Mouse (Mus musculus) MEL (cell line): ENCODE measurements around the gene Ccdc85c. TPM values are rescaled to one million over a fixed set of nuclear protein-coding genes. Genes with fewer than 3 reads are reported as not detected.

Source experiments
- DNase-seq: peaks from one replicate; pipeline ENCODE4 v3.0.0; 2011; ENCODE audit warnings: low read depth, low spot score
- H3K27ac ChIP-seq: 2 replicates; pipeline ENCODE4 v1.5.1; 2012; ENCODE audit warnings: low read depth, mild to moderate bottlenecking, control low read depth, low read length, moderate library complexity; ENCODE audit not compliant: control insufficient read depth
- H3K27me3 ChIP-seq, 2 experiments: fragments of 150-350 bp in 1 of 2; sonication (generic) in 1 of 2; 2 replicates each; pipeline ENCODE4 v1.6.1; 2012; ENCODE audit warnings: low read length in 2 of 2, mild to moderate bottlenecking in 2 of 2, improper control_type of control experiment in 1 of 2, moderate library complexity in 1 of 2; ENCODE audit not compliant: insufficient read depth in 2 of 2, control insufficient read depth in 1 of 2
- H3K36me3 ChIP-seq, 2 experiments: 2 replicates each; pipeline ENCODE4 v1.6.1; 2012 to 2014; ENCODE audit warnings: low read length in 2 of 2, improper control_type of control experiment in 1 of 2, inconsistent platforms in 1 of 2, mild to moderate bottlenecking in 1 of 2; ENCODE audit not compliant: insufficient read depth in 2 of 2, control insufficient read depth in 1 of 2
- H3K4me1 ChIP-seq, 2 experiments: fragments of 150-350 bp in 1 of 2; sonication (generic) in 1 of 2; 2 replicates each; pipeline ENCODE4 v1.6.1; 2012; ENCODE audit warnings: low read length in 2 of 2, improper control_type of control experiment in 1 of 2, mild to moderate bottlenecking in 1 of 2; ENCODE audit not compliant: insufficient read depth in 2 of 2, control insufficient read depth in 1 of 2
- H3K4me3 ChIP-seq, 2 experiments: fragments of 150-350 bp in 1 of 2; sonication (generic) in 1 of 2; 2 replicates each; pipeline ENCODE4 v1.5.1; 2012; ENCODE audit warnings: low read depth in 2 of 2, low read length in 2 of 2, mild to moderate bottlenecking in 2 of 2, moderate library complexity in 2 of 2, control low read depth in 1 of 2, improper control_type of control experiment in 1 of 2; ENCODE audit not compliant: control insufficient read depth in 1 of 2, insufficient read depth in 1 of 2
- H3K79me2 ChIP-seq: 2 replicates; pipeline ENCODE4 v1.6.1; 2012; ENCODE audit warnings: mild to moderate bottlenecking, low read length, moderate library complexity; ENCODE audit not compliant: control insufficient read depth, poor library complexity, insufficient read depth
- H3K9ac ChIP-seq: 2 replicates; pipeline ENCODE4 v1.6.1; 2012; ENCODE audit warnings: low read depth, mild to moderate bottlenecking, control low read depth, low read length, moderate library complexity; ENCODE audit not compliant: control insufficient read depth, poor library complexity, severe bottlenecking
- H3K9me3 ChIP-seq: fragments of 150-350 bp; sonication (generic); replicated peaks from 2 replicates; pipeline ENCODE4 v1.6.1; 2012; ENCODE audit warnings: mild to moderate bottlenecking, low read length, improper control_type of control experiment, moderate library complexity; ENCODE audit not compliant: insufficient read depth
- BHLHE40 ChIP-seq: IDR thresholded peaks from 2 replicates; pipeline ENCODE4 v1.6.1; 2012; ENCODE audit warnings: low read depth, mild to moderate bottlenecking, inconsistent platforms, low read length, improper control_type of control experiment, borderline replicate concordance
- CHD1 ChIP-seq: IDR thresholded peaks from 2 replicates; pipeline ENCODE4 v1.6.1; 2012; ENCODE audit warnings: low read depth, mild to moderate bottlenecking, inconsistent platforms, low read length, improper control_type of control experiment
- CHD2 ChIP-seq: IDR thresholded peaks from 2 replicates; pipeline ENCODE4 v1.6.1; 2011; ENCODE audit warnings: low read length, improper control_type of control experiment
- CTCF ChIP-seq, 3 experiments: IDR thresholded peaks in 2 of 3; conservative IDR thresholded peaks in 1 of 3; 2 replicates each; pipeline ENCODE4 v1.5.1; 2011 to 2012; ENCODE audit warnings: low read length in 3 of 3, low read depth in 2 of 3, mild to moderate bottlenecking in 2 of 3, improper control_type of control experiment in 1 of 3, inconsistent platforms in 1 of 3, mixed read lengths in 1 of 3, moderate library complexity in 1 of 3; ENCODE audit not compliant: control insufficient read depth in 1 of 3, insufficient read depth in 1 of 3, poor library complexity in 1 of 3, severe bottlenecking in 1 of 3
- E2F4 ChIP-seq: IDR thresholded peaks from 2 replicates; pipeline ENCODE4 v1.6.1; 2011; ENCODE audit warnings: low read depth, low read length, improper control_type of control experiment, borderline replicate concordance
- ELF1 ChIP-seq: IDR thresholded peaks from 2 replicates; pipeline ENCODE4 v1.6.1; 2014; ENCODE audit warnings: low read depth, mild to moderate bottlenecking, inconsistent platforms, low read length, improper control_type of control experiment, moderate library complexity
- EP300 ChIP-seq, 2 experiments: IDR thresholded peaks; 2 replicates each; pipeline ENCODE4 v1.6.1; 2011; ENCODE audit warnings: improper control_type of control experiment in 2 of 2, low read length in 2 of 2, low read depth in 1 of 2, mild to moderate bottlenecking in 1 of 2
- ETS1 ChIP-seq: IDR thresholded peaks from 2 replicates; pipeline ENCODE4 v1.6.1; 2012; ENCODE audit warnings: low read depth, mild to moderate bottlenecking, inconsistent platforms, low read length, improper control_type of control experiment, moderate library complexity
- GABPA ChIP-seq: IDR thresholded peaks from 2 replicates; pipeline ENCODE4 v1.6.1; 2012; ENCODE audit warnings: low read depth, mild to moderate bottlenecking, inconsistent platforms, low read length, improper control_type of control experiment, moderate library complexity
- GATA1 ChIP-seq: IDR thresholded peaks from 2 replicates; pipeline ENCODE4 v1.6.1; 2011; ENCODE audit warnings: low read depth, low read length, improper control_type of control experiment
- HCFC1 ChIP-seq: IDR thresholded peaks from 2 replicates; pipeline ENCODE4 v1.6.1; 2012; ENCODE audit warnings: low read depth, mild to moderate bottlenecking, inconsistent platforms, low read length, improper control_type of control experiment, moderate library complexity
- KAT2A ChIP-seq: conservative IDR thresholded peaks from 2 replicates; pipeline ENCODE4 v1.6.1; 2012; ENCODE audit warnings: low read depth, low read length, improper control_type of control experiment, inconsistent platforms
- MYB ChIP-seq: IDR thresholded peaks from 2 replicates; pipeline ENCODE4 v1.6.1; 2011; ENCODE audit warnings: mild to moderate bottlenecking, low read depth, low read length, improper control_type of control experiment
- MYC ChIP-seq: IDR thresholded peaks from 2 replicates; pipeline ENCODE4 v1.6.1; 2011; ENCODE audit warnings: low read depth, mild to moderate bottlenecking, low read length, improper control_type of control experiment, moderate library complexity
- NELFE ChIP-seq: IDR thresholded peaks from 2 replicates; pipeline ENCODE4 v1.6.1; 2011; ENCODE audit warnings: low read depth, low read length, improper control_type of control experiment
- NRF1 ChIP-seq: IDR thresholded peaks from 2 replicates; pipeline ENCODE4 v1.6.1; 2014; ENCODE audit warnings: low read depth, mild to moderate bottlenecking, inconsistent platforms, low read length, improper control_type of control experiment, moderate library complexity; ENCODE audit not compliant: poor library complexity, insufficient read depth, severe bottlenecking
- POLR2A ChIP-seq, 2 experiments: IDR thresholded peaks; 2 replicates each; pipeline ENCODE4 v1.6.1; 2011 to 2012; ENCODE audit warnings: low read length in 2 of 2, mild to moderate bottlenecking in 2 of 2, control low read depth in 1 of 2, improper control_type of control experiment in 1 of 2, low read depth in 1 of 2, moderate library complexity in 1 of 2; ENCODE audit not compliant: control insufficient read depth in 1 of 2, insufficient read depth in 1 of 2, poor library complexity in 1 of 2
- POLR2AphosphoS5 ChIP-seq: IDR thresholded peaks from 2 replicates; pipeline ENCODE4 v1.6.1; 2012; ENCODE audit warnings: low read depth, borderline replicate concordance, mild to moderate bottlenecking, inconsistent platforms, low read length, moderate library complexity, mixed read lengths
- RCOR1 ChIP-seq: IDR thresholded peaks from 2 replicates; pipeline ENCODE4 v1.6.1; 2012; ENCODE audit warnings: low read depth, mild to moderate bottlenecking, inconsistent platforms, low read length, improper control_type of control experiment
- SIN3A ChIP-seq: IDR thresholded peaks from 2 replicates; pipeline ENCODE4 v1.6.1; 2012; ENCODE audit warnings: low read length, improper control_type of control experiment, inconsistent platforms
- SMC3 ChIP-seq: IDR thresholded peaks from 2 replicates; pipeline ENCODE4 v1.6.1; 2011; ENCODE audit warnings: low read depth, low read length, improper control_type of control experiment
- TBP ChIP-seq: IDR thresholded peaks from 2 replicates; pipeline ENCODE4 v1.8.0; 2011; ENCODE audit warnings: low read depth, low read length, improper control_type of control experiment
- TCF12 ChIP-seq: IDR thresholded peaks from 2 replicates; pipeline ENCODE4 v1.6.1; 2014; ENCODE audit warnings: low read depth, mild to moderate bottlenecking, inconsistent platforms, low read length, improper control_type of control experiment, moderate library complexity
- USF2 ChIP-seq, 2 experiments: IDR thresholded peaks; 2 replicates each; pipeline ENCODE4 v1.6.1; 2011 to 2012; ENCODE audit warnings: improper control_type of control experiment in 2 of 2, low read length in 2 of 2, borderline replicate concordance in 1 of 2, inconsistent platforms in 1 of 2, low read depth in 1 of 2, mild to moderate bottlenecking in 1 of 2; ENCODE audit not compliant: insufficient read depth in 1 of 2
- ZC3H11A ChIP-seq: IDR thresholded peaks from 2 replicates; pipeline ENCODE4 v1.6.1; 2012; ENCODE audit warnings: low read depth, mild to moderate bottlenecking, inconsistent platforms, low read length, improper control_type of control experiment
- ZNF384 ChIP-seq: IDR thresholded peaks from 2 replicates; pipeline ENCODE4 v1.6.1; 2012; ENCODE audit warnings: low read depth, mild to moderate bottlenecking, inconsistent platforms, low read length, improper control_type of control experiment
- polyA plus RNA-seq, 2 experiments: library from polyadenylated mRNA; stranded (reverse) in 1 of 2; unstranded in 1 of 2; fragments of >175 nt in 1 of 2; fragments of >200 nt in 1 of 2; gene quantifications; 2 replicates each; pipeline versions ENCODE4 v1.2.1 to v1.2.4; 2012; ENCODE audit warnings: low replicate concordance in 2 of 2, low read depth in 1 of 2; ENCODE audit not compliant: insufficient read length in 2 of 2, insufficient read depth in 1 of 2, missing spikeins in 1 of 2
- total RNA-seq: library from RNA; depleted of rRNA; stranded (reverse); fragments of 300-350 nt; gene quantifications from 2 replicates; pipeline ENCODE4 v1.2.3, GENCODE M21; 2012

Gene Ccdc85c
- total and polyA plus RNA-seq, 3 experiments = 19.8 to 24.8 TPM; not detected in 1

DNA sequence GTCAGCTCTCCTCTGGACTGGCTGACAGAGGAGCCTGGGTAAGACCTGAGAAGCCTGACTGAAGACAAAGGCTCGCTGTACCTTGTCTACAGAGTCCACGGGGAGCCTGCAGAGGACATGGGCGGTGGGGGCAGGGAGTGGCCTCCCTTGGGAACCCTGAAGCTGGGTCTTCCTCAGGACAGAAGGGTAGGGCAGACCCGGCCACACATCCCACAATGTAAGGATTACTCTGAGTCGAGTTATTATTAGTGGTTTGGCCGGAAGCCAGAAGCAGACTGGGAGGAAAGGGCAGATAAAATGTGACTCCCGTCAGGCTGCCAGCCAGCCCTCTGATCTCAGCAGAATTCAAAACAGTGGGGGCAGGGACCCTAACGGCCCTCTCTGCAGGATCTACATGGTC is 30.4 kb downstream of the Ccdc85c start (continued):
- TF ChIP-seq HCFC1 = no peak

GRCm38 (mm10) chr12:108242243-108242745 is 32.9 kb downstream of the Ccdc85c start:
- Histone ChIP-seq H3K79me2 (peaks cover 5% of the 10 kb centered on the region; the same call in 1 of the 2 replicates), H3K4me3 (no peak overlapping the region), H3K9me3 (no peaks in the 10 kb centered on the region), H3K27me3 (no peaks in the 10 kb centered on the region), H3K27ac (no peak overlapping the region), H3K4me1 (peaks cover 3 to 8% of the 10 kb centered on the region in 2 experiments; a peak in 3 of 4 replicates), H3K9ac (no peak overlapping the region), H3K36me3 (peaks cover 0 to 5% of the 10 kb centered on the region in 2 experiments; a peak in 1 of 4 replicates)
- no peak for DNase-seq
- TF ChIP-seq USF2 (IDR thresholded peaks at IDR 0.05; ENCODE audit: borderline replicate concordance in 1 of 2, insufficient read depth in 1 of 2, low read depth in 1 of 2, low read length in 2 of 2) (no peak), POLR2A (IDR thresholded peaks at IDR 0.05; ENCODE audit: control insufficient read depth in 1 of 2, insufficient read depth in 1 of 2, low read depth in 1 of 2, low read length in 2 of 2, poor library complexity in 1 of 2) (no peak), GABPA (no peak), NRF1 (no peak), ELF1 (no peak), KAT2A (no peak), RCOR1 (no peak), CTCF (IDR thresholded peaks at IDR 0.05 in 2 of 3, conservative IDR thresholded peaks at IDR 0.05 in 1 of 3; ENCODE audit: control insufficient read depth in 1 of 3, insufficient read depth in 1 of 3, low read depth in 2 of 3, low read length in 3 of 3, poor library complexity in 1 of 3, severe bottlenecking in 1 of 3) (no peak), TBP (no peak), MYC (no peak), ETS1 (no peak), EP300 (IDR thresholded peaks at IDR 0.05; ENCODE audit: low read depth in 1 of 2, low read length in 2 of 2) (no peak), CHD2 (no peak), E2F4 (no peak), CHD1 (no peak), SMC3 (no peak), POLR2AphosphoS5 (no peak)

- H3K27ac ChIP-seq = no peak overlapping the region
- H3K9ac ChIP-seq = no peak overlapping the region
- H3K27me3 ChIP-seq = no peaks in the 10 kb centered on the region
- H3K79me2 ChIP-seq = peaks cover 5% of the 10 kb centered on the region; the same call in 1 of the 2 replicates
- H3K36me3 ChIP-seq = peaks cover 0 to 5% of the 10 kb centered on the region in 2 experiments; a peak in 1 of 4 replicates
- no peak for DNase-seq
- TF ChIP-seq BHLHE40 (no peak), NELFE (no peak), EP300 (IDR thresholded peaks at IDR 0.05; ENCODE audit: low read depth in 1 of 2, low read length in 2 of 2) (no peak), HCFC1 (no peak), ZNF384 (no peak), TCF12 (no peak), NRF1 (no peak), MYC (no peak), USF2 (IDR thresholded peaks at IDR 0.05; ENCODE audit: borderline replicate concordance in 1 of 2, insufficient read depth in 1 of 2, low read depth in 1 of 2, low read length in 2 of 2) (no peak), ETS1 (no peak), MYB (no peak), SIN3A (no peak), GATA1 (no peak), KAT2A (no peak), ZC3H11A (no peak), SMC3 (no peak)
- H3K9me3 ChIP-seq = no peaks in the 10 kb centered on the region
- peaks cover 3 to 8% of the 10 kb centered on the region in 2 experiments; a peak in 3 of 4 replicates for H3K4me1 ChIP-seq
- no peak overlapping the region for H3K4me3 ChIP-seq
These were observed 33.6 kb downstream of the Ccdc85c start for GRCm38 (mm10) chr12:108241626-108242025.
